In genomic region chr1:134753751-134754630, GRCm38 (mm10) we compare ENCODE assay signal across 9 mouse cellular contexts.
A peak's percentile ranks its signal among the peaks of the same experiment; 100 is the strongest.
DNase-seq lines count a peak whose midpoint lies in the region; ATAC-seq lines count a peak whose summit lies in the region.
"Had no signal": no experiment of that assay in that cellular context is flagged by ENCODE, and none has a peak within 500 bp of the region (broad histone marks: within the 10 kb centered on the region; RNA-seq: fewer than 3 reads in every experiment).

No protein-coding gene starts in this region.

- no peak overlapping the region for H3K9ac ChIP-seq in hindbrain, embryonic 16.5 days (ENCODE audit: low read depth, low read length)
- peak overlapping the region; percentile 25; the same call in 1 of the 2 replicates for H3K9ac ChIP-seq in heart, embryonic 12.5 days
- H3K9ac ChIP-seq in lung, embryonic 15.5 days, result no peak overlapping the region

- 71% methylated on average over 13 of the region's 13 CpGs for WGBS in hindbrain, embryonic 10.5 days
- WGBS in hindbrain, embryonic 16.5 days, result 64% methylated on average over 13 of the region's 13 CpGs
- WGBS in heart, embryonic 12.5 days, result 46% methylated on average over 13 of the region's 13 CpGs
- WGBS in lung, embryonic 15.5 days, result 46% methylated on average over 13 of the region's 13 CpGs

- H3K36me3 ChIP-seq in hindbrain, embryonic 10.5 days, result peaks cover 3% of the 10 kb centered on the region; the same call in 1 of the 2 replicates
- 0 out of 2 replicates have a peak, but pooled peaks cover under 1% of the 10 kb centered on the region for H3K36me3 ChIP-seq in hindbrain, embryonic 16.5 days (ENCODE audit: control insufficient read depth, insufficient read depth, low read length)
- peaks cover 10% of the 10 kb centered on the region for H3K36me3 ChIP-seq in heart, embryonic 12.5 days
- H3K36me3 ChIP-seq in lung, embryonic 15.5 days, result no peaks in the 10 kb centered on the region

- DNase-seq in hindbrain, embryonic 10.5 days (ENCODE audit: low spot score), result no peak
- peak; percentile 54 to 63 for DNase-seq in adrenal gland, postnatal 36 days
- DNase-seq in layer of hippocampus, adult 18-20 months (ENCODE audit: low spot score in 2 of 2), result no peak
- DNase-seq in ovary, postnatal 36 days (ENCODE audit: low spot score), result no peak
- no peak for DNase-seq in left cerebral cortex, adult 11 months (ENCODE audit: low spot score)

- no peak overlapping the region for H3K4me2 ChIP-seq in hindbrain, embryonic 16.5 days (ENCODE audit: low read length)
- H3K4me2 ChIP-seq in heart, embryonic 12.5 days, result peak overlapping the region; percentile 20; the same call in 1 of the 2 replicates
- H3K4me2 ChIP-seq in lung, embryonic 15.5 days, result no peak overlapping the region

- 0 out of 2 replicates have a peak, but pooled peaks cover 5% of the 10 kb centered on the region for H3K27me3 ChIP-seq in hindbrain, embryonic 10.5 days (ENCODE audit: insufficient read depth, poor library complexity, severe bottlenecking)
- H3K27me3 ChIP-seq in hindbrain, embryonic 16.5 days (replicated peaks; ENCODE audit: control insufficient read depth, insufficient read depth, low read length), result no peaks in the 10 kb centered on the region
- no peaks in the 10 kb centered on the region for H3K27me3 ChIP-seq in heart, embryonic 12.5 days (replicated peaks)
- no peaks in the 10 kb centered on the region for H3K27me3 ChIP-seq in lung, embryonic 15.5 days

- H3K27ac ChIP-seq in hindbrain, embryonic 10.5 days, result peak overlapping the region; percentile 35; the same call in 1 of the 2 replicates
- no peak overlapping the region for H3K27ac ChIP-seq in hindbrain, embryonic 16.5 days (ENCODE audit: low read depth, low read length)
- H3K27ac ChIP-seq in heart, embryonic 12.5 days (ENCODE audit: poor library complexity, severe bottlenecking), result peak overlapping the region; percentile 83
- peak overlapping the region; percentile 54 for H3K27ac ChIP-seq in lung, embryonic 15.5 days

- ATAC-seq in hindbrain, embryonic 16.5 days, result no peak
- ATAC-seq in heart, embryonic 12.5 days (ENCODE audit: insufficient number of reproducible peaks, low FRiP score), result peak; percentile 60
- ATAC-seq in lung, embryonic 15.5 days (ENCODE audit: borderline replicate concordance, extremely low read depth, low FRiP score, low TSS enrichment), result peak; percentile 12; the same call in 1 of the 2 replicates

- H3K4me3 ChIP-seq in hindbrain, embryonic 10.5 days, result no peak overlapping the region
- no peak overlapping the region for H3K4me3 ChIP-seq in hindbrain, embryonic 16.5 days (ENCODE audit: low read length)
- H3K4me3 ChIP-seq in heart, embryonic 12.5 days, result no peak overlapping the region
- H3K4me3 ChIP-seq in lung, embryonic 15.5 days, result no peak overlapping the region
- H3K4me3 ChIP-seq: erythroblast, embryonic 14.5 days had no signal

- H3K9me3 ChIP-seq in hindbrain, embryonic 10.5 days, result no peaks in the 10 kb centered on the region
- no peaks in the 10 kb centered on the region for H3K9me3 ChIP-seq in hindbrain, embryonic 16.5 days (ENCODE audit: control insufficient read depth, low read length)
- H3K9me3 ChIP-seq in heart, embryonic 12.5 days (replicated peaks), result no peaks in the 10 kb centered on the region
- no peaks in the 10 kb centered on the region for H3K9me3 ChIP-seq in lung, embryonic 15.5 days

- H3K4me1 ChIP-seq in hindbrain, embryonic 10.5 days (replicated peaks), result peaks cover 46% of the 10 kb centered on the region
- peaks cover 18% of the 10 kb centered on the region for H3K4me1 ChIP-seq in hindbrain, embryonic 16.5 days (ENCODE audit: control insufficient read depth, insufficient read depth, low read depth, low read length)
- H3K4me1 ChIP-seq in heart, embryonic 12.5 days (replicated peaks), result peaks cover 54% of the 10 kb centered on the region
- peaks cover 64% of the 10 kb centered on the region for H3K4me1 ChIP-seq in lung, embryonic 15.5 days

Comparison
In these comparisons a context has a peak if more than half of its experiments do, and no peak if none do; other contexts are left out.
1. DNase-seq: peak in adrenal gland, postnatal 36 days (2 of 2); none in hindbrain, embryonic 10.5 days (single experiment), layer of hippocampus, adult 18-20 months (0 of 2), ovary, postnatal 36 days (single experiment) and left cerebral cortex, adult 11 months (single experiment).